Mouse (Mus musculus): ENCODE results near the gene Rsl1d1.

GRCm38 (mm10) chr16:11193231-11193630, 9.9 kb downstream of the Rsl1d1 start:
- TF ChIP-seq CTCF (IDR thresholded peaks at IDR 0.05; ENCODE audit: extremely low read depth, insufficient read depth, insufficient read length, insufficient replicate concordance): no peak
- no peak for TF ChIP-seq POLR2A (IDR thresholded peaks at IDR 0.05; ENCODE audit: low read depth, low read length)
